Mouse (Mus musculus) gastrocnemius, postnatal 4 days (tissue): ENCODE measurements at regions not wholly inside any gene's neighbourhood (a gene's known extent, or its start where the extent isn't known, plus 50 kb on each side); places are given as distances from the start of the nearest gene placed in this dataset.
"Not testable (repeated sequence)": the region's sequence is repeated elsewhere in the genome, so short reads cannot be mapped to it uniquely, and the experiment has no call there.

Experiments used
- DNase-seq, 2 experiments: peaks; one replicate each; pipeline ENCODE4 v3.0.0; 2021 to 2022; ENCODE audit warnings: low spot score in 2 of 2, mixed read lengths in 2 of 2

GRCm38 (mm10) chr8:118209301-118209700 lies 74.2 kb upstream of the Cdh13 start:
- not testable (repeated sequence) for DNase-seq

- DNase-seq: no peak
Observed at GRCm38 (mm10) chr8:118190866-118191265, 92.7 kb upstream of the Cdh13 start.

- DNase-seq: no peak
Observed at GRCm38 (mm10) chr8:118189226-118189625, 94.3 kb upstream of the Cdh13 start.

DNA sequence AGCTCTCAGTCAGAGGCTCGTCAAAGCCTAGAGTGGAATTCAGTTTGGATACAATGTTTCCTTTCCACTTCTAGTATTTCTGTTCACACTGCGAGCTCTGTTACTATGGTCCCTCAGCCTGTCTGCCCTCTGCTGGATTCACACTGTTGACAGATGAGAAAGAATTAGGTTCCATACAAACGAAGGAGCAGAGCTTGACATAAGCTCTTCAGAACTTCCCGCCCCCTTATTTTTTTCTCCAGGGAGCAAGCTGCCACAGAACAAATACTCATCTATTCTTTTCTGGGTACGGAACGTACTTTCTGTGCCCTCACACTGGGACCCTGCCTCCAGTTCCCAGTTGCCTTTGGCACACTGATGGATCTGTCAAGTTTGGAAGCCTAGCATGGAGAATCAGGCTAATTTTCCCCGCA lies 114.5 kb upstream of the Cdh13 start:
- no peak for DNase-seq

DNA sequence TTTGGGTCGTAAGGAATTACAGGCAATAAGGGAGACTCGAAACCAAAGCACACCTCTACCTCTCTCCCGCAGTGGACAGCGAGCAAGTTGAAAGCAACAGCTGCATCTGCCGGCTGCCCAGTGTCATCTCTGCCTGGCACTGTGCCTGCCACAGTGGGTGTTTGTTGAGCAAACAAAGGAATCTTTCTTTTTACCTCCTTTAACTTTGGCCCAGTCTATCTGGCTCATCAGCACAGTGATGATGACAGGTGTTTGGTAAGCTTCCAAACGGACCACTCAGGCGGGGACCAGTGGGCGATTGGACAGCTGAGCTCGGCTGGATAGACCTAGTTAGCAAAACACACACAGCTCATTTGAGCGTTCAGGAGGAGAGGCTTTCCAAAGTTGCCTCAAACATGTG lies 121.4 kb upstream of the Cdh13 start:
- DNase-seq: peak; percentile 23 to 65

DNA sequence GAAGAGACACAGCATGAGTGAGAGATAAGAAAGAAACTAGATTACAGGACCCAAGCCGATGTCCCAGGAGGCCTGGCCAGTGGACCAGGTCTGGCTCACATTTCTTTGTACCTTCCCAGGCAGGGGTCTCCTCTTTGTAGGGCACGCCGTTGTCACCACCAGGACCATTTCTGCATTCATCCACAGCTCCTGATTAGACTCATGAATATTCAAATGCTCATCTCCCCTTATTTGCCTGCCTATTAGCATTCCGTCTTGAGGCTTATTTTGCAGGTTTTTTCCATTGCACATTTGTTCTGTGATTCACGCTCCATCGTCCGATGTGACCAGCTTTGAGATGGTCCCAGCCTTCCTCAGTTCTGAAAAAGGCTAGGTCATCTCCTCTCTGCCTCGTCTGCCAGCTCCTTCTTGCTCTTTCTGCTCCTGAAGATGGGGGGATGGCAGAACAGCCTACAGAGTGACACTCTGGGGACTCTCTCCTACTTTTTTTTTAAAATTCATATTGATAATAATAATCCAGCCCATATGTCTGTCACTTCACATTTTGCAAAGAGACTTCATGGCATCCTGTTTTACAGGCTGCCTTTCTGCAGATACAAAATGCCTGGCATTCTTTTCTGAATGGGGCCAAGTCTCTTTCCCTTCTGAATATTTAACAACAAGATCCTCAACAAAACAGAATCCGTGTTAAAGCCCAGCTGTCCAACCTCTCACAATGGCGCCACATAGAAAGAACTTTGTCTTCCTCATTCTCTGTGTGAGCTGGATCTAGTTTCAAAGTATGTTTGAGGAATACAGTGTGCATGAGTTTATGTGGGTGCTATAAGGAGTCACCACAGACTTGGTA lies 136.0 kb upstream of the Cdh13 start:
- DNase-seq: no peak

DNA sequence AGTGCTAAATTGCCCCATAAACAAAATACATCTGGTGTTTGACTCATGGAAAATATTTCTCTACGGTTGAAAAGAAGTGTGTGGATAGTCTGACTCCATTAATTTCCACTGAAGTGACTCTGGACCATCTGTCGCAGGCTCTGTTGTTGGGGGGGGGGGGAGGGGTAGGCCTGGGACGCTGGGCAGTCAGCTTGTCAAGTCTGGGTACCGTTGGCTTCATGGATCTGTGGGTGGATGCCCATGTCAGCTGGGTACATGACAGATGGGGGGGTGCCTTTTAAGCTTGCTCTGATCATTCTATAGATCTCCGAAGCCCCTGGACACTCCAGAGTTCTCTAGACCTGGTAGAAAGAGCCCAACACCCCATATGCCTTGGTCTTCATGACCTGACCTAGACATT lies 139.0 kb upstream of the Cdh13 start:
- DNase-seq: no peak

DNA sequence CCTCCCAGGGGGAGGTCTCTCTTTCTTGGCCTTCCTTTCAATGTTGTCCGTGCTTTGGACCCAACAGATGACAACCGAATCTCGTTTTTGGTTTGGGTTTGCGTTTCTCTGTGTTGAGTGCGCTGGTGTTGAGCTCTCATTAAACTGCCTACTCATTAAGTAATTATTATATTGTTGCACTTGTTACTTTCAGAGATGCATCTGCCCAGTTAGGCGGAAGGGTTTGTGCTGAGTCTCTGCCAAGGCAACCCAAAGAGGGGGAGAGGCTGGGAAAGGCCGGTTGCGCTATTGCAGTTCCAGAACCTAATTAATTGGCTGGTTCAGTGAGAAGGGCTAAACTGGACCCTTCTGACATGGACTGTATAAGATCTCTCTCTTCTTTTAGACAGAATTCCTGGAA lies 141.2 kb upstream of the Cdh13 start:
- no peak for DNase-seq

DNA sequence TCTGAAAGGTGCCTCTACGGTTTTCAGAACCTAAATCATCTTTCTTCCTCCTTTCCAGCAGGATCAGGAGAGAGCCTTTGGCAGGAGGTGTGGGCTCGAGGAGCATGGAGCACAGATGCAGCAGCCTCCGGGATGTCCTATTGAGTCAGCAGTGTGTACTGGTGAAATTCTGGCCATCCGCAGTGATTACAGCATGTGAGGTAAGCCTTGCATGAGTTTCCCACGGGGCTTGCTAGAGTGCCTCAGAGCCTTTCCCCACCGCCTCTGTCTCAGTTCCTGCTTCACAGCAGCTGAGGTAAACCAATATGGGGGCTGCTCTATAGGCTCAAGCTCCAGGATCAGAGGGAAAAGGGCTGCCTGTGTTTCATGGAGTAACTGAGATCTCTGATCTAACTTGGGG lies 143.6 kb upstream of the Cdh13 start:
- DNase-seq: no peak

- no peak for DNase-seq
Observed at GRCm38 (mm10) chr8:118137846-118138245, 145.7 kb upstream of the Cdh13 start.

- no peak for DNase-seq
Observed at GRCm38 (mm10) chr8:118124993-118125392, 158.5 kb upstream of the Cdh13 start.

- DNase-seq: no peak
Observed at GRCm38 (mm10) chr8:118114253-118114652, 169.3 kb upstream of the Cdh13 start.

DNA sequence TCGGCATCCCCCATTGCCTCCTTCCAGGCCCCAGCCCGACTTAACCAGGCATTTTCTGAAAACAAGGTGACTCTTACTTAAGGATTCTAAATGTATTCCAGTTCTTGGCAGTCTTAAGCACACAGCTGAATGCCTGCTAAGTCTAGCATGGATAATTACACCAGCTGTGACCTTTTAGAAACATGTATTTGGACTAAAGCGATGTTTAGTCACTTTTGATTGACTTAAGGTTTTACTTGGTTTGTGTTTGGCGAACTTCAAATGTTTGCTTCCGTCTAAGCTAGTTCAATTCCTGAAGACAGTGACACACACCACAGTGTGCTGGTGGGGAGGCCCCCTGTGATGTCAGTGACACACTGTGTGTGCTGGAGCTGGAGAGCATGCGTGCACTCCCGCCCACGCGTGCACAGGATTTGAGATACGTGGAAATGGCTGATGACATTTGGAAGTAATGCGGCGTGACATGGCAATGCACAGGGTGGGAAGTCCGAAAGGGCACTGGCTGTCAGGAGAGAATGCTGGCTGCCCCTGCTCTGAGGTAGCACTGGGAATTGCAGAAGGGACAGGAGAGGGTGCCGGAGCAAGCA lies 179.0 kb upstream of the Cdh13 start:
- DNase-seq: no peak

DNA sequence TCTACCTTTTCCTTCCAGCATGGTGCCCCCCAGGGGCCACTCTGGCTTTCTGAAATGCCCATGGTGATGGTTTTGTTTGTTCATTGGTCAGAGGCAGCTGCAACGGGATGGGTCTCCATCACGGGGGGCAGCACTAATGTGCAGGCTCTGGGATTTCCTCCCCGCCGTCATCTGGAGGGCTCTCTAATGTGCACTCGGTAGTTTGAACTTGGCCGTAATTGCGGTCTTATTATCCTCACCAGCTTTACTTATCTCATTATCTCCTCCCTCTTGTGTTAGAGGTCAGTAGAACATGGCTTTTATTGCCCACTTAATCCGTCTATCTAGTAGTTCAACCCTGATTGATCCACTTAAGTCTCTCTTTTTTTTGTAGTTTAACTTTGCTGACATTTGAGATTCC lies 182.2 kb upstream of the Cdh13 start:
- DNase-seq: no peak

- no peak for DNase-seq
Observed at GRCm38 (mm10) chr8:118062736-118063135, 220.8 kb upstream of the Cdh13 start.

GRCm38 (mm10) chr8:118056781-118057180 lies 226.8 kb upstream of the Cdh13 start:
- no peak for DNase-seq

GRCm38 (mm10) chr8:118055536-118055935 lies 228.0 kb upstream of the Cdh13 start:
- DNase-seq: no peak

- DNase-seq: no peak
Observed at GRCm38 (mm10) chr8:118050386-118050785, 233.1 kb upstream of the Cdh13 start.

DNA sequence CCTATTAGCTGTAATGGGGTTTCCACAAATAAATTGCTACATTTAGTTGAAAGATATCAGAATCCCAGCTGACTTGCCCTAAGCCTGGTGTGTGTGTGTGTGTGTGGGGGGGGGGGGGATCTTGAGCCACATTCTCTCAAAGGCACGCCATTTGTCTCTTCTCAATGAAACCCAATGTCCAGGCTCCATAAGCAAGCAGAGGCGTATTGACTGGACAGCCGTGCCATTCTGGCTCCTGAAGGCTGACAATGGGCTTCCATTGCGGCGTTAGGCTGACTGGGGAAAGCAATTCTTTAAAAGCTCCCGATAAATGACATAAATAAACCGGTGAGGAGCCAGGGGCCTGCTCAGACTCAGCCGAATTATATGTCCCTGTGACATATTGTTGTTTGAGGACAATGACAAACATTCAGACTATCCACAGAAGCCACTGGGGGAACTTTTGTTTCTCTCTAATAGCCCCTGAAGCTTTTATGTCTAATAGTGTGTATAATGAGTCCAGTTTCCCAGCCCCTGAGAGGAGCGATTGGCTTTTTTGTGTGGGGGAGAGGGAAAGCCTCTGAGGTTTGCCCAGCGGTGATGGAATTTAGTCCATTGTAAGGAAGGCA lies 240.6 kb upstream of the Mphosph6 start:
- no peak for DNase-seq

DNA sequence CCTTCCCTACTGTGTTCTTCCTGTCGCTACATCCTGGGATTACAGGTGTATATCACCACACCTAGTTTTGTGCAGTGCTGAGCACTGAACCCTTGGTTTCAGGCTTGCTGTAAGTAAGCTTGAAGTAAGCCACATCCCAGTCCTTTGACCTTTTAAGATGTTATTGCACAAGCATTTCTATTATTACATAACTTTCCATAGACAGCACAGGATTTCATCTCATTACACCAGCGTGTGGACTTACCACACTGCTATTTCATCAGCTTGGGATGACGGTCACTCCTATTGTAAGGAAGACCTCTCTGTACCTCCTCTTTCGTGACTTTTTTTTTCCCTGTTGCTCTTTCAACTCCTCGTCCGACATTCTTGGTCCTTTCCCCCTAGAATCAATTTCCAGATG lies 239.5 kb upstream of the Mphosph6 start:
- DNase-seq: no peak

DNA sequence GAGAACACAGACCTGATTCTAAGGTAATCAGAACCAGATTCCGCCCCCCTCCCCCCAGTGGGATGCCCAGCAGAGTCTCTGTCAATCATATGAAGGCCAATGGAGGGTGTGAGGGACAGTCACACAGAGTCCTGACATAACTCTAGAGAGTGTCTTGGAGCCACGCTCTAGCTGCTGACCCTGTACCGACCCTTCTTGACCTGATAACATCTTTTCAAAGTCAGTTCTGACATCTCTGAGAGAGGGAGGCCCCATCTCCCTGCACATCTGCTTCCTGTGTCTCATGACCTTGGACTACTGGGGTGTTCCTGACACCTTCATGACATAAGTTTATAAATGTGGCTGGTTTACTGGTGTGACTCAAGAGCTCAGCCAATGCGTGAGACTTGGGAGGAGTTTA lies 236.1 kb upstream of the Mphosph6 start:
- DNase-seq: no peak

- DNase-seq: no peak
Observed at GRCm38 (mm10) chr8:118034051-118034450, 232.3 kb upstream of the Mphosph6 start.

DNA sequence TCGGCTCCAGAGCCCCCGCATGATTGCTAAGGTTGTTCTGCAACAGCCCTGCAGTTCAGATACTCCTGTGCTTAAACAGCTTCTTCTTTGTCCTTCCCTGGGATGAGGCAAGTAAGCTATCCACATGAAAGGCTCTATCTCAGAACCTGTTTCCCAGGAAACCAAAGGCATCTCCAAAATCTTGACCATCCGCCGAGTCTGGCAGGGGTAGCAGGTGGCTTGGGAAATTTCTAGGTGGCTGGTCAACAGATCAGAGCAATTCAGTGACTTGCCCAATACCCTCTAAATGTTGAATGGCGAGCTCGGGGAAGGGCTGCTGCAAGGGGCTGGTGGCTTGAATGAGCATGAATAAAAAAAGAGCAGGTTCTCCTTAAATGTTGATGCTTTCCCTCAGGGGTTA lies 229.7 kb upstream of the Mphosph6 start:
- no peak for DNase-seq
